Mouse (Mus musculus): ENCODE measurements around the gene Cd5l.

The Cd5l gene

GRCm38 (mm10) chr3:87408171-87408570 lies 50.5 kb downstream of the Cd5l start:
- no peak for DNase-seq (ENCODE audit: low spot score)

GRCm38 (mm10) chr3:87409196-87409935 lies 51.7 kb downstream of the Cd5l start:
- DNase-seq (ENCODE audit: low spot score): no peak

GRCm38 (mm10) chr3:87410605-87411004 lies 52.9 kb downstream of the Cd5l start:
- DNase-seq (ENCODE audit: low spot score): no peak

- peak; percentile 19 for DNase-seq (ENCODE audit: low spot score)
These were observed 53.5 kb downstream of the Cd5l start for GRCm38 (mm10) chr3:87411150-87411549.

GRCm38 (mm10) chr3:87420645-87421044 lies 63.0 kb downstream of the Cd5l start:
- no peak for DNase-seq (ENCODE audit: low spot score)

Measured in layer of hippocampus, adult 11-12 months (tissue).